Mouse (Mus musculus) thymus, adult 2 months (tissue): Measurements from ENCODE around the gene Rps10.

Experiments used
- CTCF ChIP-seq: fragments of 200-500 bp; IDR thresholded peaks from 2 replicates; pipeline ENCODE4 v1.5.1; 2012; ENCODE audit warnings: mild to moderate bottlenecking, control low read depth, low read length, moderate library complexity, borderline replicate concordance; ENCODE audit not compliant: control insufficient read depth, poor library complexity, insufficient read depth; ENCODE audit errors: extremely low read depth
- POLR2A ChIP-seq: fragments of 200-500 bp; IDR thresholded peaks from 2 replicates; pipeline ENCODE4 v1.6.1; 2012; ENCODE audit warnings: mild to moderate bottlenecking, low read length, control low read depth, moderate library complexity; ENCODE audit not compliant: control insufficient read depth, poor library complexity, insufficient read depth; ENCODE audit errors: extremely low read depth

DNA sequence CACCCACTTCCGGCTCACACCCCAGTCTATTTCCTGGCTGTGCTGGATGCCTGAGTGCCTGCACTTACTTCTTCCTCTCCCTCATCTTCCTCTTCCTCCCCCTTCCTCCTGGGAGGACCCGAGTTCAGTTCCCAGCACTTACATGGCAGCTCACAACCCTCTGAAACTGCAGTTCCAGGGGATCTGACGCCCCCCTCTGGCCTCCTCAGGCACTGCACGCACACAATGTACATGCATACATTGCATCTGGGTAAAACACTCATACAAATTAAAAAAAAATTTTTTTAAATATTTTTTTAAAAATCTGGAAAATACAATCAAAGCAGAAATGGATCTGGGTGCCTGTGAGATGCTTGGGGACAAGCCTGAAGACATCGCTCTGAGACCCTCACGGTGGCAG lies 35.3 kb upstream of the Rps10 start:
- TF ChIP-seq POLR2A (no peak), CTCF (no peak; the same call in 1 of the 2 replicates)
